Mouse (Mus musculus): Measurements from ENCODE around the gene Ralgapa1.
"Not testable (repeated sequence)": the region's sequence is repeated elsewhere in the genome, so short reads cannot be mapped to it uniquely, and the experiment has no call there.

Gene Ralgapa1

DNA sequence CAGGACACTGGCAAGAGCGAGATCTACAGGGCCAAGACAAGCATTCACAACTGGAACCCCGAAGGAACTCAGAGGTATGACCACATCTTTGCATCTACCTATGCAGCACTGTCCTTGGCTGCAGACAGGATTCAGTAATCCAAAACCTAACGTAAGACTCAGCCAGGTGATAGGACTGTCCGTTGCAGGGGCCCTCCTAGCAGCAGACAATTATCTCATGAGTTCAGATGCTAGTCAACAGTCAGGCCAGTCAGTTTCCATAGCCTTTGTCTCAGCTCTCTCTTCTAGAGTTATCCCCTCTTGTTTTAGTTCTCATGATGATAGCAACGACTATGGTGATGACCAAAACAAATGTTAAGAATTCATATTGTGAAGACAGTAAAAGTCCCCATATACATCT lies 20.8 kb downstream of the Ralgapa1 start:
- no peak for DNase-seq (ENCODE audit: low spot score)

DNA sequence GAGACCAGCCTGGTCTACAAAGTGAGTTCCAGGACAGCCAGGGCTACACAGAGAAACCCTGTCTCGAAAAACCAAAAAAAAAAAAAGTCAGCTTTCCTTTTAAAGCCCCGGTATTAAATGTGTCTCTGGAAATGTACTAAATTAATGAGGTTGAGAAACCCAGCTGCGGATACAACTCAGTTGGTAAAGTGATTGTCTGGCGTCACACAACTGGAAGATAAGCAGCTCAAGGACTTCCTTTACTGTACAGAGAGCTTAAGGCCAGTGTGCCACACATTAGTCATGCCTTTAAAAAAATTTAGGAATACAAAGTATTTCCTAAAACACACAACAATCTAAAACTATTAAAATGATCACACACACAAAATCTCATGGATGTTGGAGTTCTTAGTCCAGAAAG lies 22.2 kb downstream of the Ralgapa1 start:
- no peak for DNase-seq (ENCODE audit: low spot score)

DNA sequence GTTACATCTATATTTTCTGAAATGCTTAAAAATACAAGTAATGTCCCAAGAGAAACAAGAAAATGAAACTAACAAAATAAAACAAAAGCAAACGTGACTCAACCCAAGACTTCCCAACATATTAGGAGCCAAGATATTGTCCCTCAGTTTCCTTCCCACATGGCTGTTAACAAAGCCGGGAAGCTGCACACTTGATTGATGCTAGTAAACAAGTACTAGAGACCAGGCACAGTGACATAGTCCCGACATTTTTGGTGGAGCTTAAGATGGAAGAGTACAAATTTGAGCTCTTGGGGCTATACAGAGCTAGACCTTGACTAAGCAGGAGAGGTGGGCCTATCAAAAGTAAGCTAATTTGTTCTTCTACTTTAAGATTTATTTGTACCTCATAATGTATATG lies 23.9 kb downstream of the Ralgapa1 start:
- DNase-seq (ENCODE audit: low spot score) = no peak

DNA sequence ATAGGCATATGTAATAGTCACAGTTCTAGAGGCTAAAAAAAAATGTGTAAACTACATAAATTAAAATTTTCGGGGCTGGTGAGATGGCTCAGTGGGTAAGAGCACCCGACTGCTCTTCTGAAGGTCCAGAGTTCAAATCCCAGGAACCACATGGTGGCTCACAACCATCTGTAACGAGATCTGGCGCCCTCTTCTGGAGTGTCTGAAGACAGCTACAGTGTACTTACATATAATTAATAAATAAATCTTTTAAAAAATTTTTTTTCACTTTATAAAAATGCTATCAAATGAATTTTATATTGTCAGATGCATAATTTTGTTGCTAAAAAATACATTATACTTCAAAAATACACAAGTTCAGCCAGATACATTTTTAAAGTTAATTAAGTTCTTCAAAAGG lies 26.5 kb downstream of the Ralgapa1 start:
- DNase-seq (ENCODE audit: low spot score) = not testable (repeated sequence)

DNA sequence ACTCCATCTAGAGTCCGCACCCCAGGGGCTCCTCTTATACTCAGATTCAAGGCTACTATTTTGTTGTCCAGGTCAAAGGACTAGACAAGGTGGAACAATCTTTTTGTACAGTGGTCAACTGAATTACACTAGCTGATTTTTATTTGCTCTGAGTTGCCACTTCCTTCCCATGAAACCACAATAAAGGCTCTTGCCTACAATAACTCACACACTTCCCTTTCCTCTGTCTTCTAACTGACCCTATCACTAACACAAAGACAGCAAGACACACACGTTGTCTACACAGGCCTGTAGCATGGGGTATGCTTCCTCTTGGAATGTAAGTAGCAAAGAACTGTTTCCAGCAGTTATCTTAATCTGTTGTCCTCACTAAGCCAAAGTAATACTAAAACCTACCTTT lies 35.7 kb downstream of the Ralgapa1 start:
- DNase-seq (ENCODE audit: low spot score) = no peak

DNA sequence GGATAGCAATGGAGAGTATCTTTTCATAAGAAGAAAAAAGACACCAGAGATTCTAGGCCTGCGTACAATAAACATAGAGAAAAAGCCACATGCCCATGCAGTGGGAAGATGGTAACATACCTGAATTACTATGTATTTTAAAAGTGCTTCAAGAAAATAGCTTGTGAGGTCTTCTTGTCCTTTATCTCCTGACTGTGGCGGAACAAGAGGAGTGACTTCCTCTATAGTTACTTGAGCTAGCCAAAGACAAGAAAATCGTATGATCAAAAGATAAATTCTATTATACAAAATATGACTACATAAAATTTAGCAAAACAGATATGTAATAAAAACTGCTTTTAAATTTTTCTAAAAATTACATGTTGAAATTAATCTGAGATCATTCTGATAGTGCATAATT lies 38.3 kb downstream of the Ralgapa1 start:
- DNase-seq (ENCODE audit: low spot score) = no peak

DNA sequence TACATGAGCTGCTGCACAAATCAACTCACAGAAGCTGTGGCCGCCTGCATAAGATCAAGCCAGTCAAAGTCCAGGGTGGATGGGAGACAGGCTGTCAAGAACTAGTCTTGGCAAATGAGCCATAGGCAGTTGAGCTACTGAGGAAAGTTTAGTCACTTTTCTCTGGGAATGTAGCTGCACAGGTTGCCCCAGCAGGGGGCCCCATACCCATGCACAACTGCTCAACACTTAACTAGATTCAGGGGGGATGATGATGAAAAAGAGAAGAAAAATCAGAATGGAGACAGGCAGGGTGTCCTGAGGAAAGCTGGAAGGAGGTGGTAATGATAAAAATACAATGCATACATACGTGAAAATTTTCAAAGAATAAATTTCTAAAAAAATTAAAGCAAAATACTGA lies 42.7 kb downstream of the Ralgapa1 start:
- DNase-seq (ENCODE audit: low spot score) = peak; percentile 21

DNA sequence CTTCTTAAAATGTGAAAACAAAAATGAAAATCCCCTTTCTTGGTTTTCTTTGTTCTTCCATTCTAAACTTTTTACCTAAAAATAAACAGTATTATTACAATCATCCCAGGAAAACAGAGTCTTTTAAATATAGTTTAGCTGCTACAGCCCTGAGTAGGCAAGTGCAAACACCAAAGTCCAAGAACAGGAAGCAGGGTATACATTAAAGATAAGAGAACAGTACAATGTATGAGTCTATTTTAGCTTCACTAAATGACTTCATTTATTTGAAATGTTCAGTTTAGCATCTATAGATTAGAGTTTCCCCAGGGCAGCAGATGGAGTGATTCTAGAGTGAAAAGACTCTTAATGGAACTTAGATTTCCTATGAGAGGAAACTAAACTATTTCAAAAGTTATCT lies 43.6 kb downstream of the Ralgapa1 start:
- no peak for DNase-seq (ENCODE audit: low spot score)

DNA sequence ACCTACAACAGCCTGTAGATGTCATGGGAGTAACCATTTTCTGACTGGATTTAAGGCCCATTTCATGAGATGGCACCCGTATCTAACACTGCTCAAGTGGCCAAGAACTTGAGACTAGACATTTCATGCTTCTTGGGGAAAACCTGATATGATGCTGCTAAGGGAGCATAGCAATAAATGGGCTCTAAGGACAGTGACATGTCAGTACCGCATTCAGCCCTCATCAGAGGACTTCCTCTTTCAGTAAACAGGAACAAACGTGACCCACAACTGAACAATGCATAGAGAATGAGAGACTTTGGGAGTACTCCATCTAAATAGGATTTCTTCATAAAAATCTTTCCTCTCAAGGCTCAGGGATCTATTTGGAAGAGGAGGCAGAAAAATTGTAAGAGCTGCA lies 46.7 kb downstream of the Ralgapa1 start:
- DNase-seq (ENCODE audit: low spot score) = no peak

DNA sequence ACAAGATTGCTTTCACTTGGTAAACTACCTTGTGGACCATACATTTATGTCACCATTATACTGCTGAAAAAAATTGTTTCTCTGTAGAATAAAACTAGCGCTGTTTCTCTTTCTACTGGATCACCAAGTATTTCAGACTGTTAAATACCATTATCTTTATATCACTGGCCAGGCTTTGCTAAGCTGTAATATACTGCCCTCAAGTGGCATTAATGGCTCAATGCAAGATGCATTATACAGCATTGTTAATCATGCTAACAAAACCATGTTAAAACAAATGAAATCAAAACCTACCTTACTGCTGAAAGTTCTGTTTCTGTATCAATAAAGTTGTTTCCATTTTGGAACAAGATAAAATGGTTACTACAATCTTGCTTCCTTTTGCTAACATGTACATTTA lies 100.6 kb downstream of the Ralgapa1 start:
- peak; percentile 79 for DNase-seq (ENCODE audit: low spot score)

DNA sequence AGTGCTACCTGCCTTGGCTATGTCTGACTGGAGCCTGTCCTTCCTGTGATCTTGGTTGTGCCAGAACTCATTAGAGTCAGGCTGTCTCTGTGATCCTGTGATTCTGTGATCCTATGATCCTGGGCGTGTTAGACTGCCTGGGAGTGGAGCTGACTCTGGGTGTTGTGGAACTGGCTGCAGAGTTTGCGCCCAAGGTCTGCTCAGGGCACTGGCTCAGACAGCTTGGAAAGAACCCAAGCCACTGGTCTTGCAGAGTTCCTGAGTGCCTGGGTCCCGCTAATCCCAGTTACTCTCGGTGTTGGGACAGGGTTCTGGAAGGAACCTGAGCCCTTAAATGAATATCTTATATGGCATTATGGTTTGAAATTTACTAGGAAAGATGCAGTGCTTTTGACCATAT lies 115.1 kb downstream of the Ralgapa1 start:
- DNase-seq (ENCODE audit: low spot score) = no peak

DNA sequence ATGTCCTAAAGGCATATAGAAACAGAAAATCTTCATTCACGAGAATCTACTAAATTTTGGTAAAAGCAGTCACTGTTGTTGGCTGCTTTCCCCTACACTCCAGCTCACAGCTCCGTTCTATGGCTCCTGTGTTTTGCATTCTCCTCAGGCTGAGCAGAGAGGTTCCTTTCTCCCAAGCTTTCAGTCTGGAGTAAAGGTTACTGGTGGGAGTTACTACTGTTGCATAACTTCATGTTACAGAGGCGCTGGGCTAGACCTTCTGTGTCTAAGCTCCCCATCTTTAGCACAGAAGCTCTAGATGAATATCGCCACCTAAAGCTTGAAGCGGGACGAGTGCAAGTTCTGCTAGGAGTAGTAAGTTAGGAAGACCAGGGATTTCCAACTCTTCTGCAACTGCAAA lies 154.3 kb downstream of the Ralgapa1 start:
- DNase-seq (ENCODE audit: low spot score) = no peak

DNA sequence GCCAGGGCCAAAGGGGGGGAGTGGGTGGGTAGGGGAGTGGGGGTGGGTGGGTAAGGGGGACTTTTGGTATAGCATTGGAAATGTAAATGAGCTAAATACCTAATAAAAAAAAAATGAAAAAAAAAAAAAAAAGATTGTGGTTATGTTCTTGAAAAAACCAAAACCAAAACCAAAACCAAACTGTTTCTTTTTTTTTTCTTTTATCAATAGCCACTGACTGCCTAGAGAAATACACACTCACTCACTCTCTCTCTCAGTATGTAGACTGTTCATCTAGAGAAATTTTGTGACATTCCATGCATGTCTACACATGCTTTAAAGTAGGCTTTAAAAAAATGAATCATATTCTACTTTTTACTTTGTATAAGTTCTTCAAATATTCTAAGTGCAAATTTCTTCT lies 157.8 kb downstream of the Ralgapa1 start:
- not testable (repeated sequence) for DNase-seq (ENCODE audit: low spot score)

DNA sequence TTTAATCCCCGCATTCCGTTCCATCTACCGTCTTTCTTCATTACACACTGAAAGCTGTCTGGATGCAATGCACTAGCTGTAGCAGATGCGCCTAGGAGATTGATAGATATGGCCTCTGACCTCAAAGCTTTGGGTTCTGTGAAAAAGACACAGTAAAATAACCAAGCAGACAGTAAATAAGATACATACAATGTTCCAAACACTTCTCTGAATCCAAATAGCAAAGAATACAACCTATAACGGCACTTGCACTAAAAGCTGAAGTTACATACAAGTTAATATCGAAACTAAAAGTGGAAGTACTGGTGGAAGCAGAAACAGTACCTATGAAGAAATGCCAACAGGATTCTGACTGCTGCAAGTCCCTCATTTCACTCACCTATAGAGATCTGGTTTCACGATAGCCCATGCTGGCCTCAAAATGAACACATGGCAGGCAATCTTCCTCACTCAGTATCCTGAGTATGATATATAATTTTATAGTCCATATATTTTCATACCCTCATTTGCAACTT lies 172.9 kb downstream of the Ralgapa1 start:
- no peak for DNase-seq (ENCODE audit: low spot score)

DNA sequence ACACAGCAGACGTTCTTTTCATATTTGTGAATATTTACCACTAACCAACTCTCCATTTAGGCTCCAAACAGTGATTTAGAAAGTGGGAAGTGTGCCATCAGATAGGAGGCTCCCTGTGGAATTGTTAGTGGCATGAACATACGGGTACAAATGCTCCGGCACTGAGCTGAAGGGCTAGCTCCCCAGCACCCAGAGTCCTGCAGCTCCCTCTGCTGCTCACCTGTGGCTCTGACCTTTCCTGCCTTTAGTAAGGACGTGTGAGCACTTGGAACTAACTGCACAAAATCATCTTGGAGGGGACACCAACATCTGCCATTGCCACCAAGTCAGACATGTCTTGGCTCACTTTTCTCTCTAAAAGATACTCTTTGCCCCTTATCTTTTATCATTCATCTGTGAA lies 194.3 kb downstream of the Ralgapa1 start:
- DNase-seq (ENCODE audit: low spot score) = peak; percentile 70

DNA sequence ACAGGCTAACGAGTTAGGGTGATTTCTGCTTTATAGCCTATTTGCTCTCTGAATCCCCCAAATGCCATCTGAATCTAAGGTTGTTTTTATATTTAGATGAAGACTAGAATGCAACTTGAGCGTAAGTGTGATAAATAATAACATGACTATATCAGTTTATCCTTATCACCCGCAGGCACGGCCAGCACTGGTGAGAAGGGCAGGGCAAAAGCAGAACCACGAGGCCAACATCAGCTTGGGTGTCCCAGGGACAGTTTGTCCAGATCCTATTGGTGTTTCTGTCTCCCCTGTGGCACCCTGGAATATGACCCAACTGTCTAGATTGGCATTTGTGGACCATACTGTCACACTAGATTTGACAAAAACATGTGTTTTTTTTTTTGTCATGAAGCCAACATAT lies 197.7 kb downstream of the Ralgapa1 start:
- no peak for DNase-seq (ENCODE audit: low spot score)

DNA sequence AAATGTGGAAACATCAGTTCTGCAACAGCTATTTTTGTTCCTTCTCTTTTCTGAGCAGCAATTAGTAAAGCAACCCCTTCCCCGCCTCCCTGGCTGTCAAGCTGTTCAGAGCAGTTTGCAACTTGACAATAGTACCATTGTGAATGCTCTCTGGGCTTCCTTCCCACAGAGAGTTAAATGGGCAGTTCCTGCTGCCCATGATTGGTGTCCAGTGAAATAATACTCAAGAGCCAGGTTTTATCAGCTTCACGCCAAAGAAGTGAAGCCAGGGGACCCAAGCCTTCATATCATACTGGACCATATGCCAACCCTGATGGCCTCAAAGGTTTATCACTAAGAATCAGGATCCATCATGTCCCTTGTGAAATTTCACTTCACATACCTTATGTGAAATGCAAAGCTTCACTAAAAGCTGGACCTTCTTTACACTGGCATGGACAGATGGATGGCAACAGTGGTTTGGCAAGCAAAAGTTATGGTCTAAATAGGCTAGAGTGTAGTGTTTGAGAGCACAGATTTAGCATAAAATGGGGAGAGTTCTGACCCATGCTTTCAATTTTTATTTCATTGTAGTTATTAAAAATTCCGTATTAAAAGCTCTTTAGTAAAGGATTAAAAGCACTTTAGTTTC lies 198.2 kb downstream of the Ralgapa1 start:
- DNase-seq (ENCODE audit: low spot score) = peak; percentile 83

DNA sequence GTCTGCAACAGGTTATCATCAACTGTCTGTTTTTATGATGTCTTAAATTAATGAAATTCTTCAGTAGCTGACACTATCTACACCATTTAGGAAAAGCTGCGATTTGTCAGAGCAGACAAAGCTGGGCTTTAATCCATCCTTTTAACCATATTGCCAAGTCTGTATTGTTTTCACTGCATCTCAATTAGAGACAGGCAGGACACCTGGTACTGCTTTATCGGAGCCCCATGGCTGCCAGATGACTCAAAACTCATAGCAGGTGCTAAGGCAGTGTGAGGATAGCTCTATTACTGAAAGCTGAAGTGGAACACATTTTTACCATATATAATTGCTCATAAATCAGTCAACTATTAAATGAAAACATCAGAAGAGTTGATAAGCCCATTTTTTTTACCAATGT lies 200.6 kb downstream of the Ralgapa1 start:
- peak; percentile 50 for DNase-seq (ENCODE audit: low spot score)

DNA sequence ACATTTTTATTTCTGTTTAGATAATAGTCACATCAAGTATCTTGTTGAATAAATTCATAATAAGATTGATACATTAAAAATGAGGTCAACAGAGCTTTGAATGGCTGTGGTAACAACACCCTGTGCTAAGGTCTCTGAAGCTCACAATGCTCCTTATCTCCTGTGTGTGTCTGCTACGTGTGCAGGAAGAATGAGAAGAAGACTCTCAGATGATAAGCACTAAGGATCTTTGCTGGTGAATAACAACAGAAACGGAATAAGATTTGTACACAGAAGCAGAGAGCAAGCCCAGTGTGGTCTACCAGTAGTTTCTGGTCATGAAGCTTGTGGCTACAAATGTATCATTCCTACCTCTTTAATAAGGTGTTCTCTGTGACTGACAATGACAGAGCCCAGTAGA lies 210.2 kb downstream of the Ralgapa1 start:
- no peak for DNase-seq (ENCODE audit: low spot score)

DNA sequence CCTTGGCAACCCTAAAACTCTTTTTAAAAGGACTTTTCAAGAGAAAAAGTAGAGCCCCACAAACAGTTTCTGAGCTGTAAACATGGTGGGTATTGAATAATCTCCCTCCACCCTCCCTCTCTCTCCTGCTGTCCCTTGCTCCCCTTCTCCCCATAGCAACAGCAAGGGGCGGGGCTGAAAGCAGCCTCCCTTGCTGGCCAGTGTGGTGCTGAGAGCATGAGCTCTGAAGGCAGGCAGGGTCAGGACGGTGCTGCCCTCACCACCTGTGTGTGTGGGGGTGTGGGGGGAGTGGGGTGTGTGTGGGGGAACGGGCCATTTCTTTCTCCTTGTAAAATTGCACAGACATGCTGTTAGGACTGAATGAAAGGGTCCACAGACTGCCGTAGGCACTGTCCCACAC lies 213.1 kb downstream of the Ralgapa1 start:
- DNase-seq (ENCODE audit: low spot score) = peak; percentile 50

DNA sequence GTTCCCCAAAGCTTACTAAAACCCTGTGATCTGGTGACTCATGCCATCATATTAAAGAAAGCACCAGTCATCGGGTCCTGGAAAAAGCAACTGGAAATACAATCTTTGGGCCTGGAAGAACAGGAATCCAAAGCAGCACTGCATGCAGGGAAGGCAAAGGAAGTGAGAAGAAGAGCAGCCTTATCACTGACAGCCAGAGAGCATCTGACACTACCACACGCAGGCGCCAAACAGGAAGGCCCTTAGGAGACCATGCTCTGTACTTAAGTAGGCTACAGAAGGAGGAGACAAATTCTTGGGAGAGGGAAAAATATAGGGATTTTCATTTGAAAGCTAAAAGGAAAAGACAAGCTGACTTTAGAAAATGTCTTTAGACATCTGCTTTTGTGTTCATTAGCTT lies 216.6 kb downstream of the Ralgapa1 start:
- DNase-seq (ENCODE audit: low spot score) = no peak

DNA sequence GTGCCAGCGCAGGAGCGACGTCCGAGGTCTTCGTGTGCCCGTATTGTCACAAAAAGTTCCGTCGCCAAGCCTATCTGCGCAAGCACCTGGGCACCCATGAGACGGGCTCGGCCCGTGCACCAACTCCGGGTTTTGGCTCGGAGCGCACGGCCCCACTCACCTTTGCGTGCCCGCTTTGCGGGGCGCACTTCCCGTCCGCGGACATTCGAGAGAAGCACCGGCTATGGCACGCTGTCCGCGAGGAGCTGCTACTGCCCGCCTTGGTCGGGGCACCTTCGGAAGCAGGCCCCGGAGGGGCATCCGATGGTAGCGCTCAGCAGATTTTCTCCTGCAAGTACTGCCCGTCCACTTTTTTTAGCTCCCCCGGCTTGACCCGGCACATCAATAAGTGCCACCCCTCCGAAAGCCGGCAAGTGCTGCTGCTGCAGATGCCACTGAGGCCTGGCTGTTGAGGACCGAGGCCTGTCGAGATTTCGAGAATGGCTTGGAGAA lies 220.4 kb downstream of the Ralgapa1 start:
- DNase-seq (ENCODE audit: low spot score) = peak; percentile 32

DNA sequence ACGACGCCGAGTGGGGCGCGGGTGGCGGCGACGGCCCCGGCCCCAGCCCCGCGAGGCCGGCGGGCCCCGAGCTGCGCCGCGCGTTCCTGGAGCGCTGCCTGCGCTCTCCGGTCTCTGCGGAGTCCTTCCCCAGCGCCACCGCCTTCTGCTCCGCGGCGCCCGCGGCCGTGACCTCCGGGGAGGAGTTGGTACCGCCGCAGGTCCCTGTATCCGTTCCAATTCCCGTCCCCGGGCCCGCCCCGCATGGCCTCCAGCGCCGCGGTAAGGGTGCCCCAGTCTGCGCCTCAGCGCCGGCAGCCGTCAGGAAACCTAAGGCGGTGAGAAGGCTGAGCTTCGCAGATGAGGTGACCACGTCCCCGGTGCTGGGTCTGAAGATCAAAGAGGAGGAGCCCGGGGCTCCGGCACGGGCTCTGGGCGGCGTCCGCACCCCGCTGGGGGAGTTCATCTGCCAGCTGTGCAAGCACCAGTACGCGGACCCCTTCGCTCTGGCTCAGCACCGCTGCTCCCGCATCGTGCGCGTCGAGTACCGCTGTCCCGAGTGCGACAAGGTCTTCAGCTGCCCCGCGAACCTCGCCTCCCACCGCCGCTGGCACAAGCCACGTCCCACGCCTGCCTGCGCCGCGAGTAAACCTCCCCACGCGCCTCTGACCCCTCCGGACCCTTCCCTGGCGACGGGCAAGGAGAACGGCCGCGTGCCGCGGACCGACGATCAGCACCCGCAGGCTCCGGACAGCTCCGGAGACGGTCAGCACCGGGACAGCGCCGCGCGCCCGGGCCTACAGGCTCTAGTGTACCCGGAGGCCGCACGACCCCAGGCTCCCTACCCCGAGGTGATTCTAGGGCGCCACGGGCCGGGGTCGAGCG lies 221.1 kb downstream of the Ralgapa1 start:
- peak; percentile 78 for DNase-seq (ENCODE audit: low spot score)

Data from retina, embryonic 14.5 days (tissue).